Mouse (Mus musculus) T-helper 1 cell (primary cell): Measurements from ENCODE around the gene Slc26a6.

ENCODE experiments used
- in situ Hi-C: fragments of 300-600 bp; cut with MboI, MseI; formaldehyde crosslinking; loops from one replicate; pipeline ENCODE4 v1.15.1; 2025; ENCODE audit warnings: high pct_unique_total_duplicates

The Slc26a6 gene

DNA sequence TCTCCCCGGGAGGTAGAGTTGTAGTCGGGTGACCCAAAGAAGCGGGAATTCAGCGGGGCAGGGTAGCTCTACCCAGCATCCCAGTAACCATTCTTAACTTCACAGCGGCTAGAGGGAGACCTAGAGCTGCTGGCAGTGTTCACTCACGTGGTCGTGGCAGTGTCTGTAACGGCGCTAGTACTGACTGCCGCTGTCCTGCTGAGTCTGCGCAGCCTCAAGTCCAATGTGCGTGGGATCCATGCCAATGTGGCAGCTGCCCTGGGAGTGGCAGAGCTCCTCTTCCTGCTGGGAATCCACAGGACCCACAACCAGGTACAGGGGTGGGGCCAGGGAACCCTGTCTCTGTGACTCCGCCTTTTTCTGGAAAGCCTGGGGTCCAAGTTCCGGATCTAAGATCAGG lies 10.1 kb upstream of the Slc26a6 start:
- in situ Hi-C loops, result loop anchor here (25.0 kb wide), 1 partner anchor 994 kb away; the partner anchor contains the start of genes Camp and Nme6

DNA sequence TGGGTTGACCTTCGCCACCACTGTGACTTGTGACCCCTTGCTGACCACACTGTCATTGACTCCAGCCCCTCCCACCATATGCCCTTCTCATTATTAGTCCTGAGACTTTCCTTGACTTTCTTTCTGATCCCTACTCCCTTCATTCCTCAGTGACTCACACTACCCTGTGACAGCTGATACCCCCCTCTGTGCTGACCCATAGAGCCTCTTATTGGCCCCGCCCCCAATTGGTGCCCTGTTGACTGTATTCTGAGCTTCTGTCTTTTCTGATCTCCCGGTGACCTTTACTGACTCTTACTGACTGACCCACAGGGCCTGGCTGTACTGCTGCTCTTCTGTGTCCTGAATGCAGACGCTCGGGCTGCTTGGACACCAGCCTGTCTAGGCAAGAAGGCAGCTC lies 7.7 kb upstream of the Slc26a6 start:
- in situ Hi-C loops, result loop anchor here (25.0 kb wide), 1 partner anchor 992 kb away; the partner anchor contains the start of genes Camp and Nme6

DNA sequence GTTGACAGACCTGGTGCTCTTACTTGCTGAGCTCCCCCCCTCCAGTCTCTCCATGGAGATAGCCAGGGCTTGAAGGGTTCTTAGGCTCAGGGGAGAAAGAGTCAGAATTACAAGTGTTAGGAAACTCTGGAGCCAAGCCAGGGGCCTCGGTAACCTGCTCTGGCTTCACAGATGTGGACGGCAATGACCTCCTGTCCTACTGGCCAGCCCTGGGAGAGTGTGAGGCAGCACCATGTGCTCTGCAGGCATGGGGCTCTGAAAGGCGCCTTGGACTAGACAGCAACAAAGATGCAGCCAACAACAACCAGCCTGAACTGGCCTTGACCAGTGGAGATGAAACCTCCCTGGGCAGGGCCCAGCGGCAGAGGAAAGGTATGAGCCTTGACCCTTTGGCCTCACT lies 5.7 kb upstream of the Slc26a6 start:
- in situ Hi-C loops, result loop anchor here (25.0 kb wide), 1 partner anchor 990 kb away; the partner anchor contains the start of genes Camp and Nme6

DNA sequence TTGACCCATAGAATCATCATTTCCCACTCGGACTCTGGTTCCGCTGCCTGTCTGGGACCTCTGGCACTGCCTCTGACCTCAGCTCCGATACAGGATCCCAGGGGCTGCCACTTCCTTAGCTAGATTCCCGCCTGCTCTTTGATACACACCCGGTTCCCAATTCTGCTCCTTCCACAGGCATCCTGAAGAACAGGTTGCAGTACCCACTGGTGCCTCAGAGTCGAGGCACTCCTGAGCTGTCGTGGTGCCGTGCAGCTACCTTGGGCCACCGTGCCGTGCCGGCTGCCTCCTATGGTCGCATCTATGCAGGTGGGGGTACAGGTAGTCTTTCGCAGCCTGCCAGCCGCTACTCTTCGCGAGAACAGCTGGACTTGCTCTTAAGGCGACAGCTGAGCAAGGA lies 4.7 kb upstream of the Slc26a6 start:
- in situ Hi-C loops, result loop anchor here (25.0 kb wide), 1 partner anchor 989 kb away; the partner anchor contains the start of genes Camp and Nme6

DNA sequence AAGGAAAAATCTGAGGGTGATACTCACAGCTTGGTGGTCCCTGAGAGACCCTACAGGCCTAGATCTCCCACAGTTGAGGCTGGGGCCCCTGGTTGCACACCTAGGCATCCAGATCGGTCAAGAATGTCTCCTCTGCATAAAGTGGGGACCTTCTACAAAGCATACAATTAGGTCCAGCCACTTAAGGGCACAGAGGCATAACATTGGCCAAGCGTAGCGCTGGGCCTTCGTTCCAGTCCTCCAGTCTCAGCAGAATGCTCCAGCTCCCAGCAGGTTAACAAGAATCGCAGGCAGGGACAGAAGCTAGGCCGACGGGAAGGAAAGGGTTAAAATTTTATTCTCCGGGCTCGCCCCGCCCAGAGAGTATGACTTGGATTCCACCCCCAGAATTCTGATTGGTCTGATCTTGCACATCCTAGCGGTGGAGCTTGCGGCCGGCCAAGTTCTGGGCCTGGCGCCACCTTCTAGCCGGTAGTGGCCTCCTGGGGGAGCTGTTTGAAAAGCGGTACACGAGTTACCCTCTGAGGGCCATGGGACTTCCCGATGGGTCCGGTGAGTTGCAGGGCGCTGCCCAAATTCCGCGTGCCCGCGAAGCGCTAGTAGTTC lies 655 bp downstream of the Slc26a6 start:
- in situ Hi-C loops, result loop anchor here (10.0 kb wide), 1 partner anchor 241 kb away; the partner anchor contains the start of gene Plxnb1

DNA sequence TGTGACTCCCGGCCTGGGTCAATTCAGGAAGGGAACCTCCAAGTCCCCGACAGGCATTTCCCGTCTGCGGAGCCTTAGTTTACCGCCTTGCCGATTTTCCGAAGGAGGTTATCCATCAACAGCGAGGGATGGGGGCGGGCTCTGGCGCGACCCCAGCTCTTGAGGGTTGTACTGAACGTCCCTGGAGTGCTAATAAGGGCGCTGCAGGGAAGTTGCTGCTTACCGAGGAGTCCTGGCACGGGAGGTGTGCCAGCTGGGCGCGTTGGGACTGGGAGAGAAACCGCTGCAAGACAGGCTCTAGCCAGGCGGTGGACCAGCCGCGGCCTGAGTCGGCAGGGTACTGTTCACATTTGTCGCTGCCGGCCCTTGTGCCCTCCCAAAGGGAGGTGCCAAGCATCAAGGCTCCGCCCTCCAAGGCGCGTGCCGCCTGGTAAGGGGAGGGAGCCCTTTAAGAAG lies 1.2 kb downstream of the Slc26a6 start:
- in situ Hi-C loops, result loop anchor here (10.0 kb wide), 1 partner anchor 241 kb away; the partner anchor contains the start of gene Plxnb1

DNA sequence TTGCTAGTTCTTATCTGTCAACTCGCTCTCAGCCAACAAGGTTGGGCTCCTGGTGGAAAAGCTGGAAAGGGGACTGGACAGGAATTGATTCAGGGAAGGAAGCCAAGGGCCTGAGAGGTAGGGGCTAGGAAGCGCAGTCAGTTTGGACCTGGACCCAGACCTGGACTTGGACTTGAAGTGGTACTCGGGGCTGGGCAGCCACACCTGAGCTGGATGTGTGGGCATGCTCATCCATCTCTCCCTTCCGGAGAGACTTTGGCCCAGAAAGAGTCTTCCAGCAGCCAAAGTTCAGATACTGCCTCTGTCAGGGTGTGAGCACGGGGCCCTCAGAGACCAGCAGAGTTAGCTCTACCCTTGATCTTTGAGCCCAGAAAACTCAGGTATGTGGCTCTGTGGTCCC lies 2.3 kb downstream of the Slc26a6 start:
- in situ Hi-C loops, result loop anchor here (5.0 to 10.0 kb wide), 2 partner anchors 62 to 239 kb away; partner anchors contain the start of gene Plxnb1

DNA sequence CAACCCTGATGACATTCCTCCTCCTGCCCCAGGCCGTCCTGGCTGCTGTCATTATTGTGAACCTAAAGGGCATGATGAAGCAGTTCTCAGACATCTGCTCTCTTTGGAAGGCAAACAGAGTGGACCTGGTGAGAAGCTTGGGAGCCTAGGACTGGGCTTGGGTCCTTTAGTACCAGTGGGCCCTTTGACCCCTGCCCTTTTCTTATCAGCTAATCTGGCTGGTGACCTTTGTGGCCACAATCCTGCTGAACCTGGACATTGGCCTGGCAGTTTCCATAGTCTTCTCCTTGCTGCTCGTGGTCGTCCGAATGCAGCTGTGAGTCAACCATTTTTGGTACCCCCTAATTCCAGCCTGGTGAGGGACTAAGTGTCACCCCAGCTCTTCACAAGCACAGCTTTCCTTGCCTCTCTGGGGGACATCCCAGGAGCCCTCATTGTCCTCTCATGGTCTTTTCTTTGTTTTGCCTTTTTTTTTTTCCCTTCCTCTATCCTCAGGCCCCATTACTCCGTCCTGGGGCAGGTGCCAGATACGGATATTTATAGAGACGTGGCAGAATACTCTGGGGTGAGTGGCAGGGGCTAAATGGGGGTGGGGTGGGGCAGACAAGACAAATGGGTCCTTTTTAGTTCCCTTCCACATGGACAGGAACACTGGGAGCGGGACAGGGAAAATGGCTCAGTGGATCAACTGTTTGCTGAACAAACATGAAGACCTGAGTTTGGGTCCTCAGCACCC lies 5.9 kb downstream of the Slc26a6 start:
- in situ Hi-C loops, result loop anchor here (5.0 to 10.0 kb wide), 2 partner anchors 58 to 236 kb away; partner anchors contain the start of gene Plxnb1

DNA sequence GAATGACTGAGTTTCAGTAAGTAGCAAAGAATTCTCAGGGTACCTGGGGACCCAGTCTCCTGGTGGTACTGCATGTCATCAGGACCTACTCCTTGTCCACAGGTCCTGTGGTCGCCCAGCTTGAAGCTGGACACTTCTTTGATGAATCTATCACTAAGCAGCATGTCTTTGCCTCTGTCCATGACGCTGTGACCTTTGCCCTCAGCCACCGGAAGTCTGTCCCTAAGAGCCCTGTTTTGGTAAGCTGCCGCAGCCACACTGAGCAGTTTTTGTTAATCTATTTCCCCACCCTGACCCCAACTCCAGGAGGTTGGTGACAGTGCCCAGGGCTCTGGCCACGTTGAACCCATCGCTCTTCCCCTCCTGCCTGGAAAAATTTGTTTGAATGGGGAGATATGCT lies 59.2 kb downstream of the Slc26a6 start:
- in situ Hi-C loops, result loop anchor here (10.0 kb wide), 3 partner anchors 208 to 1528 kb away; no protein-coding TSS in a partner anchor

DNA sequence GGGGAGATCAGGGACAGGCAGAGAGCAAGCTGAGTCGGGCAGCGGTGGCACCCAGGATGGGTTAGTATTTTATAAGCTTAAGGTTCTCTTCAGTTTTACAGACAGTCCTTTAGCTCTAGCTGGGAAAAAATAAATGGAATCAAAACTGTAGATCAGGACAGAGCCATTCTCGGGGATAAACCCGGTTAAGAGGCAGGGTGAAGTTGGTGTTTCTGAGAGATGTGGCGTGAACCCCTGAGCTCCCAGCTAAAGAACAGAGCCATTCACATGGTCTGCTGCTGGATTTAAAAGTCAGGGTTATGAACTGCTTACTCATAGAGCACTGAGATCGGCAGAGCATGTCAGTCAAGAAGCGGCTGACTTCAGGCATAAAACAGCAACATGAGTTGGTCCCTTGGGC lies 60.1 kb downstream of the Slc26a6 start:
- in situ Hi-C loops, result loop anchor here (10.0 kb wide), 3 partner anchors 208 to 1528 kb away; no protein-coding TSS in a partner anchor

DNA sequence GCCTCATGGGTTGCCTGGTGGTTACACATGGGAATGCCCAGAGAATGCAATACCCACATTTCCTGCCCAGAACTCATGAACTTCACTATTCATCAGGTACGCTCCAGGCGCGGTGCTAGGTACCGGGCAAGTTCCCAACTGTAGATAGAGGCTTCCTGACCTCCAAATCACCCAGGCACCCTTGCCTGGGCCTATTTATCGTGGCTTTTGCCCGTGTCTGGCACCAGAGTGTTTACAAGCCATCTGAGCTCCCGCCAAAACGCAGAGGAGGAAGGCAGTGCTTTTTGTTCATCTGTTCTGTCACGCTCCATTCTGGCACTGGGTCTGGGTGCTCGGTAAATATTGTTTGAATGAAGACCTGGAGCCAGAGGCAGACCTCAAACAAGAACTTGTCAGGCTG lies 60.5 kb downstream of the Slc26a6 start:
- in situ Hi-C loops, result loop anchor here (10.0 kb wide), 3 partner anchors 209 to 1529 kb away; no protein-coding TSS in a partner anchor

DNA sequence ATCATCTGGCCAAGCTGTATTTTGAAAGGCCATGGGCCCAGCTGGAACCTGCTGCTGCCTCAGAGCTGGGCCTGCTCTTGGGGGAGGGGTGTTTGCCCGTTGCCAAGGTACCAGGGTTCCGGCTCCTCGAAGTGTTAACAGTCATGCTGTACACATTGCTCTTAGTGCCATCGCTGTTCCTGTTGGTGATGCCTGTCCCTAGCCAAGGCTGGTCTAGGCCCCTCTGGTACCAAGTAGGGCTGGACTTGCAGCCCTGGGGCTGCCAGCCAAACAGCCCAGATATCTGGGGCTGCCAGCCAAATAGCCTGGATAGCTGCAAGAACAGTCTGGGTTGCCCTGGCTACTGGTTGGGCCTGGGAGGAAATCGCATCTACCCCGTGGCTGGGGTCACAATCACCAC lies 61.4 kb downstream of the Slc26a6 start, which contains the start of gene Tmem89:
Gene Tmem89 (plus strand): TSS at position 129 of the 400 bp plus-strand sequence.
- in situ Hi-C loops, result loop anchor here (10.0 kb wide), 3 partner anchors 210 to 1530 kb away; no protein-coding TSS in a partner anchor

DNA sequence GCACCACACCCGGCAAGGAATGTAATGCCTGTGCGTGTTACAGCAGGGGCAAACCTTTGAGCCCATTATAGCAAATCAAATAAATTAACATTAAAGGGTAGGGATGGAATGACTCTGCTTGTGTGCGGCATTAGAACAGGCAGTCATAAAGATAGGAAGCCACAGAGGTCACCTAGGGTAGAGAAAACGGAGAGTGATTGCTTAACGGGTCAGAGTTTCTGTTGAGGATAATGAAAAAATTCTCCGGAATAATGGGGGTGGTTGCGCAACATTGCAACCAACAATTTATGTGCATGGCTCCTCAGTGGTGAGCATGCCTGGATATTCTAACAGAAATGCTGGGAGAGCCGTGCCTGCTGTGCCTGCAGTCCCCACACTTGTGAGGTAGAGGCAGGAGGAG lies 72.8 kb downstream of the Slc26a6 start:
- in situ Hi-C loops, result no loop called here

DNA sequence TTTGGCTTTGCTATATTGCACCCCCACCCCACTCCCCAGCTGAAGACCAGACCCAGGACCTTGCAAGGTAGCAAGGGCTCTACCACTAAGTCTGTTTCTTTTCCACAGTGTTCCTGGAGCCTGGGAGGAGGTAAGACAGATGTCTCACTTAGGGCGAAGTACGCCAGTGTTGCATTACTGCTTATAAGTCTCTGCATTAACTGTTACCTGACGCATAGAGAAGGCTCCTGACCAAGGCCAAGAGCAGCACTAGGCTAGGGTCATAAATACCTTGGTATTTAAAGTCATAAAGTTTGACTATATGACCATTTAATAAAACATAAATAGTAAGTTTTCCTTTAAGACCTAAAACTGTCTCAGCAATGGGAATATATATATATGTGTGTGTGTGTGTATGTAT lies 75.3 kb downstream of the Slc26a6 start:
- in situ Hi-C loops, result no loop called here

DNA sequence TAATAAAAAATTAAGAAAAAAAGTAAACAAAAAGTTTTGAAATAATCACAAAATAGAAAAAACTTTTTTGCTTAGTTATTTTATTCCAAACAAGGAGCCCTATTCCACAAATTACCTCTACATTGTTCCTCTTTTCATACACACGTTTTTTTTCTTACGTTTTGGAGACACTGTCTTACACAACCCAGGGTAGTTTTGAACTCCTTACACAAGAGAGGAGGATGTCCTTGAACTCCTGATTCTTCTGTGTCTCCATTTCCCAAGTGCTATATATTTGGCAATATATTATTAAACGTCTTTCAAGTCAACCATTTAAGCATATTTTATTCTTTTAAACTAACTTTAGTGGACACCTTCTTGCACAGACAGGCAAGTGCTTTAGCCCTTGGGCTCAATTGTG lies 82.9 kb downstream of the Slc26a6 start:
- in situ Hi-C loops, result loop anchor here (5.0 kb wide), 1 partner anchor 179 kb away; no protein-coding TSS in a partner anchor

DNA sequence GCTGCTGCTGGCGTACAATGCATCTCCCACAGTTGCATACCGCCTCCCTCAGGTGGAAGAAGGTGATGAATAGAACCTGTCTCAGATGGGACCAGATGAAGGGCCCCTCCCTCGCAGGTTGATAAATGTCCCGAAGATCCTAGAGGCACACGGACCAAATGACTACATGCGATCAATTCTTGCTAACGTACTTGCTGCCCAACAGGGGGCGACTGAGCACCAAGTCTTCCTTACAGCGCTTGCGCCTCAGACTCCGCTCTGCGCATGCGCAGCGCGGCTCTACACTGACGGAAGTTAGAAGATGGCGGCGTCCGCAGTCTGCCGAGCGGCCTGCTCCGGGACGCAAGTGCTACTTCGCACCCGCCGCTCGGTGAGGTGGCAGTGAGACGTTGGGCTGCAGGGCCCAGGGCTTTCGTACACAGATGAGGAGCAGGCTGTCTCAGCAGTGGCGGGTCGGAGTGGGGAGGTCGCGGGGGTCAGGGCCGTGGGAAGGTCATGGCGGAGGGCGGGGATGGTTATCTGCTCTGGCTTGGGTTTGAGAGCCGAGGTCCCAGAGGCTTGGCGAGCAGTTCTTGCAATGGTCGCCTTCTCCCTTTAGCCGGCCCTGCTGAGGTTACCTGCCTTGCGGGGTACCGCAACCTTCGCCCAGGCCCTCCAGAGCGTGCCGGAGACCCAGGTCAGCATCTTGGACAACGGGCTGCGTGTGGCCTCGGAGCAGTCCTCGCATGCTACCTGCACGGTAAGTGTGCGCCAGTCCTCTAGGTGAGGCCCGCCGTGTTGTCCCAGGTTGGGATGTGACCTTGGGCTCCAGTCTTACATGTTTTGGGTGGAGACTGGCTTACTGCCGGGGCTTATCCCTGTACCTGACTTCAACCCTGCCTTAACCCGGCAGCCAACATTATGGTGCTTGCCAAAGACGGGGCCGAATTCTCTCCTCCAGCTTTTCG lies 83.6 kb downstream of the Slc26a6 start, which contains the start of gene Uqcrc1:
Gene Uqcrc1 (plus strand): TSS at position 216 of the 947 bp plus-strand sequence.
- in situ Hi-C loops, result loop anchor here (5.0 kb wide), 1 partner anchor 179 kb away; no protein-coding TSS in a partner anchor

DNA sequence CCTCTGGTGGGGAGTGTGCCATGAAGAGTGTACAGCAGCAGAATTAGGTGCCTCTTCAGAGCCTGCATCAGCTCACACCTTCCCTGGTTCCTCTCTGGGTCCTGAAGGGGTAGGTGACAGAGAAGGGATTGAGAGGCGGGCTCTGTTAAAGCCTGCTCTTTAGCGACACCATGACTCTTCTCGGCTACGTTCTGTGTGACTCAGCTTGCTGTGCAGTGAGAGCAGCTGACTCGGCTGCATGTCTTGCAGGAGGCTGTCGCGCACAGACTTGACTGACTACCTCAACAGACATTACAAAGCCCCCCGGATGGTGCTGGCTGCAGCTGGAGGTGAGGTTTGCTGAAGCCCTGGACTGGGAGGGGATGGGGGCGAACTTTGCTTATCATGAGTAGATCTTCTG lies 92.0 kb downstream of the Slc26a6 start:
- in situ Hi-C loops, result no loop called here

DNA sequence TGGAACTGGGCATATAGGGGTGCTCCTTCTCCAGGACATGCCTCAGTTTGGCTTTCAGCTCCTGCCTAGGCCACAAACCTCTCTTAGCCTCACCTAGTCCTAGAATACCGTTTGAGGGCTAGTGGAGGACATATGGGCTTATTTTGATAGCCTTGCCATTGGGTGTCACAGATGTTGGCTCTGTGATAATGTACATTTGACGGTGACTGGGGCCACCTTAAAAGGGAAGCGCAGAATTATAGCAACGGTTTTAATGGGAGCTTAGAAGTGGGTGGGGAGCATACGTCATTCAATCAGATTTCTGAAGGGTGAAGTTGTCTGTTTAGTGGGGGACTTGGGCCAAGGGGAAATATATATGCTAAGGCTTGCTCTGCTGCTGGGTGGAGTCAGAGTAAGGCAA lies 92.5 kb downstream of the Slc26a6 start:
- in situ Hi-C loops, result no loop called here

DNA sequence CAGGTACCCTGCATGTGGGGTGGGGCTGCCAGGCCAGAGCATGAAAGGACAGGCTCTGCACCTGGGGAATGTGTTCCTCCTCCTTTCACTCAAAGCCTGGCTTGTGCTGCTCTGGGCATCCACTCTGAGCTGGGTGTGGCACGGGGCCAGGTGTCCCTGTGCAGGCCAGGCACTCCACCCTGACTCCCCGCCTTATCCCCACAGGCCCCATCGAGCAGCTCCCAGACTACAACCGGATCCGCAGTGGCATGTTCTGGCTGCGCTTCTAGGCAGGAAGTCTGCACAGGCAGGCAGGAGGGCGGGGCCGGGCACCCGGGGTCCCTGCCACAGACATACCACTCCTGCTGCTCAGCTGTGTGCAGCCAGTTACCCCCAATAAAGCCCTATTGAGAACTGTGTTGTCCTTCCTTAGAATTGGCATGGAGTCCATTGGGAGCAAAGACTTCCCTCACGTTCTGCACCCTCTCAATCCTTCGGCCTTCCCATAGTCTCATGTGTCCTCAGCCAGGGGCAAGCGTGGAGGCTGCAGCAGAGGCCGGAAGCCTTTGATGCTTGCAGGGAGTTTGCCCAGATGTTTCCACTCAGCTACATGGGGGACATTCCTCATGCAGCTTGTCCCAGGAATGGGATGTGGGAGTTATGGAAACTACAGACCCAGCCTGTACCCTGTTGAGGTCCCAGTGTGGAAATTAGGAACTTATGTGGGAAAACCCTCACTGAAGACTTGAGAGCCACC lies 96.3 kb downstream of the Slc26a6 start:
- in situ Hi-C loops, result no loop called here
